Mouse (Mus musculus): Measurements from ENCODE around the gene Gm20388.

Gm20388 gene

DNA sequence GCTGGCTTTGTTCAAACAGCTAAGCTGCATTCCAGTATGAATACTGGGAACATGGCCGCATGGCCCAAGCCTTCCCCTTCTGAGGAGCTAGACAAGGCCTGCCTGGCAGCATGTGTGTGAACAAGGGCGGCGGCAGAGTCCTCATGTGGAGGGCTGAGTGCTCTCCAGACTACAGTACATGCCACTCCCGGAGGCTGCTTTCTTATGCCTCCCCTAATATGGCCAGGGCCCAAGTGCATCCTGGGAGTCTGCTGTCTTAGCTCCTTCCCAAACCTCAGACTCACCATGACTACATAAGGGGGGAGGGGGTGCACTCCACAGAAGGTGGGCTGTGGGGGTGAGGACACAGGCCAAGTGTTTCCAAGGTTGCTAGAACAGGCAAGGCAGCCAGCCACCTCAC lies 1882.0 kb downstream of the Gm20388 start:
- DNase-seq (ENCODE audit: low spot score), result no peak

DNA sequence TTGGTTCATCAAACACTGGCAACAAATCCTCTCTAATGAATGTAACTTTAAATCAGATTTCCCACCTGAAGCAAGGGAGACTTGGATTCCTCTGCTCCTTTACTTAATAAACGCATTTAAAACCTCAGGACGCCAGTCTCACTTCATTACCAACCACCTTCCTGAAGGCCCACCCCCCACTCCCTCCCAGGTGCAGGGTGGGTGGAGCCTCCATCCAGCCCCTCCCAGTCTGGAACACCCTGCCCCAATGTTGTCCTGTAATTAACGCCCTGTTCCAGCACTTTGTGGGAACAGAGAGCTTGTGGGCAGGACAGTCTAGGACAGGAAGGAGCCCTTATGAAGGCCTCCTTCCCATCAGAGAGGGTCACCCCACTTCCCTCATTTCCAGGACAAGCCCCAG lies 1883.5 kb downstream of the Gm20388 start:
- no peak for DNase-seq (ENCODE audit: low spot score)

DNA sequence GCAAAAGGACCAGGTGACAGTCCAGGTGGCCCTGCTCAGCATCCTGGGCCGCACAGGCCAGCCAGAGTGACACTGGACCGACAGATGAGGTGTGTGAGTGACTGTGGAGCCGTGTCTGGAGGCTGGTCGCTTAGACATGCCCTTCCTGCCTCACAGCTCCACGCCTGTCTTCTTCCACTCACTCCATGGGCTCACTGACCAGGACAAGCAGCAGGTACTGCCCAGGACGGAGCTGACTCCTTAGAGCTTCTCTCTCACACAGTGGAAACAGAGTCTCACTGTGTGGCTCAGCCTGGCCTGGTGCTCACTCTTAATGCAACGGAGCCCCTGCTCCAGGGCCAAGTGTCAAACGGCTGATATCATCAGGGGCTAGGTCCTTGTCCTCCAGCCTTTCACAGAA lies 1884.8 kb downstream of the Gm20388 start:
- DNase-seq (ENCODE audit: low spot score), result no peak

DNA sequence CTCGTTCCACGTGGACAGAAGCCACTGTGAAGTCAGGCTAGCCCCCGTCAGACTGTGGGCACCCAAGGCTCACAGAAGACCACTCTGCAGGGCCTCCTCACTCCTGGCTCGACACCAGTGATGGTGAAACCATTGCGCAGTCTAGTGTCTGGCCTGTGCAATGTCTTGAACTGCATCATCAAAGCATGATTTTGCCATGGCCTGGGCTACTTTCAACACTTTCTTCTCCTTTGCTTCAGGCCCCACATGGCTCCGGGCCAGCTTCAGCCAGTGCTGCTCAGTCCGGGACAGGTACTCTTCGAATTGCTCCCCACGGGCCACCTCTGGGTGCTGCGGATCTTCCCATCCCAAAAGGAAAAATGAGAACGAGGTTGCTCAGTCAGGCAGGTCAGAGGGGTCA lies 1885.8 kb downstream of the Gm20388 start:
- no peak for DNase-seq (ENCODE audit: low spot score)

DNA sequence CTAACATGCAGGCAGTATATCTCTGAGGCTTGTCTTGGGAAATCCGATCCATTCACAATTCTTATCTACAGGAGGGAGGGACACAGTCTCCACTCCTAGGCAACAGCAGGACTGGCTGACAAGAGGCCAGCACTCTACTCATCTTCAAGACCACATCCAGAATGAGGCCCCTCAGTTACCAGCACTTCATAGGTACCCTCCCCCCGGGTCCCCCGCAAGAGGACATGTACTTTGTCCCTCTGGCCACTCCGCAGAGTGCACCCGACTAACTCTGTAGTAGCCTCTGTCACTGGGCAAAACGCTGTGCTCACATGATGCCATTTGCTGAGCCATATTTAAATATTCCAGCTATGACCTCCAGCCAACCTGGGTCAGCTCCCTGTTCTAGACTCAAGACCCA lies 1887.8 kb downstream of the Gm20388 start:
- DNase-seq (ENCODE audit: low spot score), result no peak

DNA sequence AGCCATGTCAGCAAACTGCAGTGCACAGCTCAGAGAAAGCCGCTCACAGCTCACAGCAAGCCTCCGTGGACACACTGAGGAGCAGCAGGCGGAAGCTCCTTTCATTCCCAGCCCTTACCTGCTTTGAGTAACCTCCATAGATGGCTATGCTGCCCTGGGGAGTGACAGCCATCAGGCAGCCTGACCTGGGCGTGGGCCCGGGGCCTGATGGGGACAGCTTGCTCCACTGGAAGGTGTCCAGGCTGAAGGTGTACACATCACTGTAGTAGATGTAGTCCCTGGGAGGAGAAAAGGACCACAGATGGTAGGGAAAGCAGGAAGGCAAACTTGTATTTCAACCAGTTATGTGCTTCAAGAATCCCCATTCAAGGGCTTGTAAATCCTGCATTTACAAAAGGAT lies 1894.2 kb downstream of the Gm20388 start:
- no peak for DNase-seq (ENCODE audit: low spot score)

DNA sequence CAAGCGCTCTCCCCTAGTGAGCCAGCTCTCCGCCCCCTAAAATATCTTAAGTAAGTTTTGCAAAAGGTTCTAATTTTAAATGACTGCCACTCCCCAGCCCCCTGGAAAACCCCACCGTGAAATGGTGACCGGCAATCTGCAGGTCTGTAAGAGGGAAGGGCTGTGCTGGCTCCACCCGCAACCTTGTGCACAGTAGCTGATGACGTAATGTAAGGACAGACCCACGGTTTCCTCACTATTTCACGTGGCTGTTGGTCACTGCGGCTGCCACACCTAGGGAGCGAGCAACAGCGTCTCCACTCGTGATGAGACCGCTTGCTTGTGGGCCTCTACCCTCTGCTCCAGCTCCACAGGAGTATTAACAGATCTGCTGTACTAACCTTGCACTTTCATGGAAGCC lies 1895.5 kb downstream of the Gm20388 start:
- DNase-seq (ENCODE audit: low spot score), result no peak

DNA sequence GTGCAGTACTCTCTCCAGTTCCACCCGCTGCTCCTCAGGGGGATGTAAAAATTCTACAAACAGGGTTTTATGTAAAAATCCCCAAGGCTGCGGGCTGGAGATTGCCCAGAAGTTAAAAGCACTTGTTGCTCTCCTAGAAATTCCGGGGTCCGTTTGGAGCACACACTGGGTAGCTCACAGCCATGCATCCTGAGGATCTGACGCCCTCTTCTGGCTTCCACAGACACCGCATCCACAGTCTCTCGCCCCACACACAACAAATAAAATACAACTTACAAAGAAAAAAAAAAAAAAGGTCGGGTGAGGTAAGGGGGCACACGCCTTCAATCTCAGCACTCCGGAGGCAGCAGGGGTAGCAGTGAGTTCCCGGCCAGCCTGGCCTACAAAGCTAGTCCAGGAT lies 1897.4 kb downstream of the Gm20388 start:
- DNase-seq (ENCODE audit: low spot score), result no peak

DNA sequence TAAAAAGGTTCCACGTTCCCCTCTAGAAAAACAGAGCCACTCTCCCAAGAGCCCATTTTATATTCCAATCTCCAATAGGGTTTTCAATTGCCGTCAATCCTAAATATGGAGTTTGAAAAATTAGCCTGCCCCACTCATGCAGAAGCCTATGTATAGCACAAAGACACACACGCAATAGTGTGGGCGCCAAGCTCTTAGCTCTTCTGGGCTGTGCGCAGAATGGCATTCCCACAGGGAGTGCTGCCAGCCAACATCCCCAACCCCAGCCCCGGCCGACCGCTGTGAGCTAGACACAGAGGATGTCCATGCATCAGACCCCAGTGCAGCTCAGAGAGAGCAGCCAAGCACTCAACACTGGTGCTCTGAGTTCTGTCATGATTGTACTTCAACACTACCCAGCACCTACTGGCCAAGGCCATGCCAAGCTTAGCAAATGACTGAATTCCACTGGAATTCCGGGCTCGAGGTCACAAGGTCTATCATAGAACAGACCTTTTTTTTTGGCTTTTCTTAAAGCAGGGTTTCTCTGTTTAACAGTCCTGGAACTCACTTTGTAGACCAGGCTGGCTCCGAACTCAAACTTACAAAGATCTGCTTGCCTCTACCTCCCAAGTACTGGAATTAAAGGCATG lies 1899.0 kb downstream of the Gm20388 start:
- no peak for DNase-seq (ENCODE audit: low spot score)

DNA sequence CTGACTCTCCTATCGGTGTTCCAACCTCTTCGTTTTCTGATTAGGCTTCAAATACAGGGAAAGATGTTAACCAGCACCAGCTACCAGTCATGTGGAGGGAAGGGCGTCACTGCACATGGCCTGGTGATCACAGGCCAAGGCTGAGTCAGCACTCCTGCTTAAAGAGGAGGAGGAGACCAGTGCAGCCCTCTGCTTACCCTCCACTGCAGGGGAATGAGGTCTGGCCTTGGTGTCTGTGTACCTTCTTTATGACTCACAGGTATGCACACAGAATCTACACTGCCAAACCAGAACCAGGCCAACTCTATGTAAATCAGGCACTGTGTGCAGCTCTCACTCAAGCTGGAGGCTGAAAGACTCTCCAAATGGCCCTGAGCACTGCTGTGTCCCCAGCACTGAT lies 1900.9 kb downstream of the Gm20388 start:
- DNase-seq (ENCODE audit: low spot score), result peak; percentile 87

DNA sequence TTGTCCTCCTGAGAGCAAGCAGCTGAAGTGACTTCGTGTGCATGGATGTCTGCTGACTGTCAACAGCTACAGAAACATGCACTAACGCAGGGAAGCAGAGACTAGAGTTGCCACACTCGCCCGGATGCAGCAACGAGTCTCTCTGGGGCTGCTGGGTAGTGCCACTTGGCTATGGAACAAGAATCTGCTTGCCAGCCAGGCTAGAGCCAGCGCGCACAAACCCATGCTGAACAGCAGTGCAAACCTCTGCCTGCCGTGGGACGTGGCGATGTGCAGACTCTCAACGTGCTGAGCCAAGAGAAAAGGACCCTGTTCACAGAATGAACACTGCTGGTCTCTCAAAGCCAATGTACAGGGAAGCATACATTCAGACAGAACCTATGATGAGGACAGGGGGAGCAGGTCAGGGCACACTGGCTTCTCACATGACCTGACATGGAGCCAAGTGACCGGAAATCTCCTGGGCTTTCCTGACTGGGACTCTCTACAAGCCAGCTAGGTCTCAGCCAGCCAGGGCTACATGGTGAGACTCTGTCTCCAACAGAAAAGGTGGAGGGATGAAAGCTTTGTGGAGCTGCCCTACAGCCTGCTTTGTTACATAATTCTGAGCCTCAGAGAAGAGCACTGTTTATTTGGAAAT lies 1901.4 kb downstream of the Gm20388 start:
- peak; percentile 70 for DNase-seq (ENCODE audit: low spot score)

DNA sequence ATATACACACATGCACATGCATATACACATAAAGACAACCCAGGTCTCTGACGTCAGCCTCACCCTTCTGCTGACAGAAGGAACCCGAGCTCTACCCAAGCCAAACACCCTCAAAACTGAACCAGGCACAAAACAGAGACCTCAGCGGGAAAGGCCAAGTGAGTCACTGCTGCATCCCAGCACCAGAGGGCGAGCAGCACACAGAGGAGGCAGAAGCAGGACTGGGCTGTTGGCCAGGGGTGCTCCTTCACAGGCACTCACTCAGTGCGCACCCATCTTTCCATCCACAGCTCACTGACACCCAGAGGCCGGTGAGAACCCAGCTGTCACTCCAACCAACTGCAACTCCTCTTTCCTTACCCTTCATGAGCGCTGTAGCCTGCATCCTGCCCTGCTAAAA lies 1907.6 kb downstream of the Gm20388 start:
- DNase-seq (ENCODE audit: low spot score), result peak; percentile 74

DNA sequence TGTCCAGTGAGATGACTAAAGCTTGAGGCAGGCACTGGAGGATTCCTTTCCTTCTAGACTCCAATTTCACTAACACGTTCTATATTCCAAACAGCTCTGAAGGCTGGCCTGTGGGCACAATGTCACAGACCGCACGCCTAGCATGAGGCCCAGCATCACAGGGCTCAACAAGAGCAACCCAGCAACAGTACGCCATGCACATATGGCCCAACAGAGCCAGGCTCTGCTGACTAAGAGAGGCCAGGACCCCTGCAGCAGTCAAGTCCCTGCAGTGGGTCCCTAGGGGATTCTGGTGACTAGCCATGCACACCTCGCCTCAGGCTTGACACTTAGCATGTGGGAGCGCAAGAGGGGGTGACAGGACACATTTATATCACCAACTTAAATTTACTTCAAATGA lies 1910.2 kb downstream of the Gm20388 start:
- peak; percentile 44 for DNase-seq (ENCODE audit: low spot score)

DNA sequence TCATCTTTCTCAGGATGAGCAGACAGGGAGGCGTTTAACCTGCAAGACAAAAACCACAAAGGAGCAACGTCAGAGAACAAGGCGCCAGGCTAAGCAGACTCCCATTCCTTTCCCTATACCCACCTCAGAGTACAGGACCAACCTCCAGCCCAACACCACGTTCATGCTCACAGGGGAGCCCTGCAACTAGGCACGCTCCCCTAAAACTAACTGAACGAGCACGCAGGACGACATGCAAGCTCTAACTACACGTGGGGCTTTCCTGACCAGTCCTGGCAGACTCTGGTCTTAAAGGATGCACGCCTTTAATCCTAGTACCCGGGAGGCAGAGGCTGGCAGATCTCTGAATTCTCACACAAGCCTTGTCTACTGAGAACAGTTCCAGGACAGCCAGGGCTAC lies 1910.7 kb downstream of the Gm20388 start:
- no peak for DNase-seq (ENCODE audit: low spot score)

DNA sequence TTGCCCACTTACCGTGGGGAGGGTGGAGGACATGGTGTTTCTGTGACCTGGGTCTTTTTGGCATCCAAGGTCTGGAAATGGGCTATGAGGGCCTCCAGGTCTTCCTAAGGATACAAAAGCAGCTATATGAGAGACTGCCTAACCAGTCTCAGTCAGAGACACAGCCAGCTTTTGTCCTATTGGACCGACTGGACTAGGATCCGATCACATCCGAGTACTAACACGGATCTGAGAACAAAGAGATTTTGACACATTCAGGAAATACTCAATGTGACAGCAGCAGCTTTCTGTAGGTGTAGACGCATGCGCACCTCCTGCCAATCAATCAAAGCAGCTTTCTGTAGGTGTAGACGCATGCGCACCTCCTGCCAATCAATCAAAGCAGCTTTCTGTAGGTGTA lies 1911.1 kb downstream of the Gm20388 start:
- no peak for DNase-seq (ENCODE audit: low spot score)

DNA sequence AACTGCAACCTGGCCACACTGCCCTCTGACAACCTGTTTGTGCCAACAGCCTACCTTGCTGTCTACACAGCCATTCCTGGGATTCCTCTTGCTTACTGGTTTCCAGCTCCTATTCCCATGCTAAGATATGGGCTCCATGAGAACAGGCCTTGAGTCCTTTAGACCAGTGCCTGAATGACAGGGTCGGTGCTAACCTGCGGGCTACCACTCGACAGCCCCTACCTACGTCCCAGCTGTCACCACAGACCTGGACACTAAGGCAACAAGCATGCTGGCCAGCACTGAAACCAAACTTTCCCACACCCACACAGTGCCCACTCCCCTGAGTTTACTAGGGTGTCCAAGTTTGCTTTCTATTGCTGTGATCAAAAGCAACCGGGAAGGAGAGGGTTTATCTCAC lies 1917.1 kb downstream of the Gm20388 start:
- DNase-seq (ENCODE audit: low spot score), result no peak

DNA sequence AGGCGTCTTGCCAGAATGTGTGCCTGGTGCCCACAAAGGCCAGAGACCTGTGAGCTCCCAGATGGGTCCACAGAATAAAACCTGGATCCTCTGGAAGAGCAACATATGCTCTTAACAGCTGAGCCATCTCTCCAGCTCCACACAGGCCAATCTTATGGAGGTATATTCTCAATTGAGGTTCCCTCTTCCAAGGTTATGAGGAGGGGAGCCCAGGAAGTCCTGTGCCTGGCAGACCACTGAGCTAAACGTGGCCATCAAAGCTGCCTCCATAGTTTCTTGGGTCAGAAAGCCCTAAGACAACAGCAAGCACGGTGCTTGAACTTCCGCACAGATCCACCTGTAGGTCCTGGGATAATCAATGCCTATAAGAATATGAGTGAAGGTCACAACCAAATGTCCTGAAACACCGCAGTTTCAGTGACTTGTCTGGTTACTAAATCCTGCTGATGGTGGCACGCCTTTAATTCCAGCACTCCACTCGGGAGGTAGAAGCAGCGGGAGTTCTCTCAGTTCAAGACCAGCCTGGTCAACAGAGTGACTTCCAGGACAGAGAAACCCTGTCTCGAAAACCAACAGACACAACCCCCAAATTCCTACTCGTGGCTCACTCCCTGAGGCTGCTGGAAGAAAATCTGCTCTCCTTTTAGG lies 1917.9 kb downstream of the Gm20388 start:
- no peak for DNase-seq (ENCODE audit: low spot score)

DNA sequence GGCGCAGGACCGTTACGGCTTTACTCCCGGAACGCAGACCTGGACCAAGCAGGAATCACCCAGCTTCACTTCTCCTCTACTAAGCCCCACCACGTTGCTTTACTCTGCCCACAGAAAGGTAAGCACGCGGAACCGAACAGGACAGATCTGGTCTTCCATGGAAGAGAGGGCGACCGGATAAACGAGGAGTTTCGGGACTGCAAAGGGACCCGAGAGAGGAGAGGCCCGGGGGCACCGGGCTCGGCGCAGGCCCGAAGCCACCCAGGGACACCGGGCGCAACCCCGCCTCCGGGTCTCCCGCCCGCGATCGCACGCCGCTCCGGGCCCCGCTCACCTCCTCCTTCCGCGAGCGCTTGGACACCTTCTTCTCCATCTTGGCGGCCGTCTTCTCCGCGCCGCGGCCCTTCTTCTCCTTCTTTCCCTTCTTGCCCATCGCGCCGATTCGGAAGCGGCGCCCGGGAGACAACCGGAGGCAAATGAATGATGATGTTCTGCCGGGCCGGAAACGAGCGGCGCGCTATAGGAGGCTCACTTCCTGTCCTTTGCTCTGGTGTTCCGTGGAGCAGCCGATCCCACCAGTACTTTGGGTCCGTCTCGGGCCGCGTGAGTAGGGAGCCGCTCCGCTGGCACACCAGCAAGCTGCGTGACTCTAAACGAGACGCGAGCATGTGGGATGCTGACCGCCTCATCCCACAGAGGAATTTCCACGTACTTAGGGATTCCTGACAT lies 1918.6 kb downstream of the Gm20388 start, which contains the start of gene Klhdc4:
TSS of gene Klhdc4 (minus strand) at position 522 of the 729 bp plus-strand sequence.
- DNase-seq (ENCODE audit: low spot score), result peak; percentile 99

DNA sequence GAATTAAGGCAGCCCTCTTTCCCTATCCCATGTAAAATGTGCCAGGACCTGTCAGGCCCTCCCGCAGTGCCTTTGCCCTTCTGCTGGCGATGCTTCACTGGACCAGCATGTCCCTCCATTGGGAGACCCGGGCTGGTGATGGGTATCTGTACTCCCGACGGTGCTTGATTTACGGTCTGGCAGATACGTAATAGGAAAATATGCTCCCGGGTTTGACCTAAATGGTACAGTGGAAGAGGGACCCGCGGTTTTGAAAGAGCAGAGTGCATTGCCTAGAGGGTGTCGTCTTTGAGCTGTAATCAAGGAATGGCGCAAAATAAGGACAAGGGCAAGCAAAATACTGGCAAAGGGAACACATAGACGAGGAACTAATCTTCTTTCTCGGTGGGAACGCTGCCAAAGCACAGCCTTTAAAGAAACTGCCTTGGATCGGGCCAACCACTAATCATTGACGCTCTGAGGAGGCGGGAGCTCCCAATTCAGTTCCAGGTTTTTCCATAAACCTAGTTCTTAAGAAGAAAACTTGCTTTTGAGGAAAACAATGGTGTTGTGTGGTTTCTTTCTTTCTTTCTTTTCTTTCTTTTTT lies 1919.2 kb downstream of the Gm20388 start:
- no peak for DNase-seq (ENCODE audit: low spot score)

DNA sequence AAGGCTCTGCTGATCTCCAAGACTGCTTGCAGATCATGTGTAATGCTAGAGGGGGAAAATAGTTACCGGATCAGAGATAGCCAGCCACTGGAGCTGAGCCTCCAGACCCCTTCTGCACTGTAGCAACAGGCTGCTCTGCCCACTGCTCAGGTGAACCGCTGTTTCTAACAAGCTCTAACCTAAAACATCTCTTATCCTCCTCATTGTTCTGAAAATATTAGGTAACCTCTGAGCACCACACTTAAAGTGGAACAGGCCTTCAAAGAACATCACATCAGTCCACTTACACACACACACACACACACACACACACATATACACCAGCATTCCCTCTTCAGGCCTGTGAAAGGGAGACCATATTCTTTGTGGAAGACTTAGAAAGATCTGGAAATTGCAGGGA lies 1921.4 kb downstream of the Gm20388 start:
- no peak for DNase-seq (ENCODE audit: low spot score)

DNA sequence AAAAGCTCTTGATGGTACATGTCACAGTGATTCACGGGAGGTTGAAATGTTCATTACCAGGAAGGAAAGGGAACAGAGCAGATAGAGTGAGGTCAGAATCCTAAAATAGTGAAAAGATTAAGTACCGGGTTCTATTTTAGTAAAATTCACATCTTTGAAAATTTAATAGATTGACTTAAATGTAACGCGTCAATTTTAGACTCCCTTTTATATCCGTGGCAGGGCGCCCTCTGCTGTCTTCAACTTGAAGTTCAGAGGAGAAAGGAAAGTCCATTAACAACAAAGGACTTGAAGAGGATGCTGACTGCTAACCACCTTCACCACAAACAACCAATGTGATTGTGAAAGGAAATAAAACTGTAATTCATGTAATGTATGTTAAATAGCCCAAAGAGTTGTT lies 1921.9 kb downstream of the Gm20388 start:
- DNase-seq (ENCODE audit: low spot score), result peak; percentile 91

DNA sequence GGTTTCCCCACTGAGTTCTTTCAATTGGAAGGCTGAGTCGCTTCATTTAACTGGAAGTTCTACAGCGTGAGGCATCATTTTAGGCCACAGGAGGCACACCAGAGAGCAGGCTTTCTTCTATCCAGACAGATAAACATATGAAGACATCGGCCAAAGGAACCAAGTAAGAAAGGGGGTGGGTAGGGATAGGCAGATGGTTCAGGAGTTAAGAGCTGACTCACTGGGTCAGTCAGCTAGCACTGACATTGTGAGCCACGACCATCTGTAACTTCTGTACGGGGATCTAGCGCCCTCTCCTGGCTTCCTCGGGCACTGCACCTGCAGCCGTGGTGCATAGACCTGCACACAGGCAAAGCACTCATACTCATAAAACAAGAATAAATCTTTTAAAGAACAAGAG lies 1930.6 kb downstream of the Gm20388 start:
- DNase-seq (ENCODE audit: low spot score), result peak; percentile 94

All from MN1 (cell line).